Mouse (Mus musculus) colon, adult 2 months (tissue): Measurements from ENCODE around the gene Mylpf. TPM values are rescaled to one million over a fixed set of nuclear protein-coding genes. Genes with fewer than 3 reads are reported as not detected.

ENCODE experiments used
- polyA plus RNA-seq: library from polyadenylated mRNA; depleted of rRNA; stranded (reverse); fragments of >200 nt; gene quantifications from 2 replicates; pipeline ENCODE4 v1.2.3, GENCODE M21; 2012; rRNA removed

The Mylpf gene
- 0.43 and 0.79 TPM in 2 replicates for polyA plus RNA-seq

GRCm38 (mm10) chr7:127208553-127209438 lies at the start of gene Mylpf:
Gene Mylpf, plus strand, starts transcription at chr7:127208890.

GRCm38 (mm10) chr7:127195544-127196295 lies 13.0 kb upstream of the Mylpf start, which contains the start of gene Cd2bp2:
Gene Cd2bp2, minus strand, starts transcription at chr7:127196050.

GRCm38 (mm10) chr7:127208295-127208552 lies 466 bp upstream of the Mylpf start, which contains the start of gene Tbc1d10b:
Gene Tbc1d10b, minus strand, starts transcription at chr7:127208468.

GRCm38 (mm10) chr7:127232622-127233367 lies 24.1 kb downstream of the Mylpf start, which contains the start of the genes Zfp553 and Sept1:
Gene Zfp553, plus strand, starts transcription at chr7:127233061.
Gene Sept1, minus strand, starts transcription at chr7:127233130.

GRCm38 (mm10) chr7:127243870-127244657 lies 35.4 kb downstream of the Mylpf start, which contains the start of gene Zfp771:
Gene Zfp771, plus strand, starts transcription at chr7:127244274.

GRCm38 (mm10) chr7:127260309-127261111 lies 51.8 kb downstream of the Mylpf start, which contains the start of gene Dctpp1:
Gene Dctpp1, minus strand, starts transcription at chr7:127260709.

Other genes with a start within 250 kb of the Mylpf start
- 248 and 339 TPM in 2 replicates for gene Cdipt, start 233.0 kb upstream of the Mylpf start, polyA plus RNA-seq
- gene Cdiptos, start 232.8 kb upstream of the Mylpf start, polyA plus RNA-seq = 0.65 and 0.88 TPM in 2 replicates
- gene Mvp, start 194.3 kb upstream of the Mylpf start, polyA plus RNA-seq = 270 and 280 TPM in 2 replicates
- gene Pagr1b, start 192.4 kb upstream of the Mylpf start, polyA plus RNA-seq = 3.0 and 4.5 TPM in 2 replicates
- gene Pagr1a, start 191.5 kb upstream of the Mylpf start, polyA plus RNA-seq = 0.86 and 12.8 TPM in 2 replicates
- gene Gm42742, start 187.8 kb upstream of the Mylpf start, polyA plus RNA-seq = 35.5 and 40.3 TPM in 2 replicates
- gene Prrt2, start 187.7 kb upstream of the Mylpf start, polyA plus RNA-seq = 7.0 and 8.9 TPM in 2 replicates
- gene Maz, start 181.9 kb upstream of the Mylpf start, polyA plus RNA-seq = 182 and 234 TPM in 2 replicates
- gene Kif22, start 166.4 kb upstream of the Mylpf start, polyA plus RNA-seq = 6.3 and 6.9 TPM in 2 replicates
- 4,054 and 4,768 TPM in 2 replicates for gene Zg16, start 121.6 kb upstream of the Mylpf start, polyA plus RNA-seq
- 21.2 and 21.4 TPM in 2 replicates for gene AI467606, start 117.5 kb upstream of the Mylpf start, polyA plus RNA-seq
- 0.65 and 0.79 TPM in 2 replicates for gene Qprt, start 86.7 kb upstream of the Mylpf start, polyA plus RNA-seq
- gene Spn, start 71.1 kb upstream of the Mylpf start, polyA plus RNA-seq = 1.9 and 2.2 TPM in 2 replicates
- gene Cd2bp2, start 12.8 kb upstream of the Mylpf start, polyA plus RNA-seq = 17.7 and 20.8 TPM in 2 replicates
- gene Tbc1d10b, start 422 bp upstream of the Mylpf start, polyA plus RNA-seq = 36.0 and 42.8 TPM in 2 replicates
- 12.1 and 13.0 TPM in 2 replicates for gene Zfp553, start 24.2 kb downstream of the Mylpf start, polyA plus RNA-seq
- gene Sept1, start 24.2 kb downstream of the Mylpf start, polyA plus RNA-seq = 14.1 and 15.4 TPM in 2 replicates
- 99.4 and 116 TPM in 2 replicates for gene Zfp771, start 35.4 kb downstream of the Mylpf start, polyA plus RNA-seq
- gene Dctpp1, start 51.8 kb downstream of the Mylpf start, polyA plus RNA-seq = 67.0 and 72.9 TPM in 2 replicates
- gene Sephs2, start 65.2 kb downstream of the Mylpf start, polyA plus RNA-seq = 34.1 and 39.1 TPM in 2 replicates
- gene Itgal, start 87.4 kb downstream of the Mylpf start, polyA plus RNA-seq = 3.6 and 5.0 TPM in 2 replicates
- gene Zfp768, start 136.7 kb downstream of the Mylpf start, polyA plus RNA-seq = 50.1 and 52.5 TPM in 2 replicates
- gene Zfp747, start 167.2 kb downstream of the Mylpf start, polyA plus RNA-seq = 13.0 and 13.4 TPM in 2 replicates
- 4.5 and 4.7 TPM in 2 replicates for gene 9130019O22Rik, start 178.3 kb downstream of the Mylpf start, polyA plus RNA-seq
- 9.8 and 10.4 TPM in 2 replicates for gene E430018J23Rik, start 184.7 kb downstream of the Mylpf start, polyA plus RNA-seq
- gene Zfp764, start 197.9 kb downstream of the Mylpf start, polyA plus RNA-seq = 7.7 and 7.9 TPM in 2 replicates
- 24.4 and 29.7 TPM in 2 replicates for gene Zfp688, start 213.2 kb downstream of the Mylpf start, polyA plus RNA-seq
- 4.1 and 4.6 TPM in 2 replicates for gene Zfp689, start 240.3 kb downstream of the Mylpf start, polyA plus RNA-seq